Mouse (Mus musculus): ENCODE results near the gene Pold1. TPM values are rescaled to one million over a fixed set of nuclear protein-coding genes. Genes with fewer than 3 reads are reported as not detected.

Gene Pold1
- polyA plus RNA-seq (2012; rRNA removed), result 107 and 108 TPM in 2 replicates

GRCm38 (mm10) chr7:44548497-44549087, at the start of gene Pold1:
TSS of gene Pold1 (minus strand) at chr7:44548849.

GRCm38 (mm10) chr7:44590402-44591347, 42.0 kb upstream of the Pold1 start, which contains the start of gene Kcnc3:
TSS of gene Kcnc3 (plus strand) at chr7:44590664.

DNA sequence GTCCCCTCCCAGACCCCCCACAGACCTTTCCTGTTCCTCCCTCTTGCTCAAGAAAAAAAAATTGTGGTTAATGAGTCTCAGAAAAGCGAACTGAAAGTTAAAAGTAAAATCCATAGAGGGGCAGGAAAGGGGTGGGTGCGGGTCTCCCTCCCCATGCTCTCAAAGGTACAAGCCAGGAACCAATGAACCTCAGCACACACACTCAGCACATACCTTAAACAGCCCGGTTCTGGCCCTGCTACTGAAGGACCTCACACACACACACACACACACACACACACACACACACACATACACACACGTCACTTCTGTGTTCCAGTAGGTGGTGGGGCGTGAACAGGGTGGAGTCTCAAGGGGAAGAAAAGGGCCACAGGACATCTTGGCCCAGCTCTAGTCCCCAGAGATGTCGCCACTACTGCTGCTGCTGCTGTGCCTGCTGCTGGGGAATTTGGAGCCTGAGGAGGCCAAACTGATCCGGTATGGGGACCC, 23.6 kb upstream of the Pold1 start, which contains the start of gene Napsa:
Gene Napsa (plus strand): TSS at position 168 of the 489 bp plus-strand sequence.

DNA sequence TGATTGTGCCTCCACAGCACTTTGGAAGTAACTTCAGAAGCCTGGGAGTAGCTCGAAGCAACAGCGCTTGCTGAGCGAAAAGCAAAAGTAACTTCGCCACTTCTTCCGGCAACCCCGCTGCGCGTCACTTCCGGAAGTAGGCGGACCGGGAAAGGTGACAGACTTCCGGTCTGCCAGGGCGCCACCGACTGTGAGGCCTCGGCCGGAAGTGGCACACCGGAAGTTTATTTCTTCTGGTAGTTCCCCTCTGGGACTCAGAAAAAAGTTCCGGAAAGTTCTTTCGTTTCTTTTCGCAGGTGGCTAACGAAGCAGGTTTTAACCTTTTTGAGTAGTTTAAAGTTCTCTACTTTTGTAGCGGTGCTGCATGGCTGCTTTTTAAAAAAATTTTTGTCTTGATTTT, 5.2 kb upstream of the Pold1 start, which contains the start of gene Nr1h2:
Gene Nr1h2 (minus strand): TSS at position 126 of the 400 bp plus-strand sequence.

DNA sequence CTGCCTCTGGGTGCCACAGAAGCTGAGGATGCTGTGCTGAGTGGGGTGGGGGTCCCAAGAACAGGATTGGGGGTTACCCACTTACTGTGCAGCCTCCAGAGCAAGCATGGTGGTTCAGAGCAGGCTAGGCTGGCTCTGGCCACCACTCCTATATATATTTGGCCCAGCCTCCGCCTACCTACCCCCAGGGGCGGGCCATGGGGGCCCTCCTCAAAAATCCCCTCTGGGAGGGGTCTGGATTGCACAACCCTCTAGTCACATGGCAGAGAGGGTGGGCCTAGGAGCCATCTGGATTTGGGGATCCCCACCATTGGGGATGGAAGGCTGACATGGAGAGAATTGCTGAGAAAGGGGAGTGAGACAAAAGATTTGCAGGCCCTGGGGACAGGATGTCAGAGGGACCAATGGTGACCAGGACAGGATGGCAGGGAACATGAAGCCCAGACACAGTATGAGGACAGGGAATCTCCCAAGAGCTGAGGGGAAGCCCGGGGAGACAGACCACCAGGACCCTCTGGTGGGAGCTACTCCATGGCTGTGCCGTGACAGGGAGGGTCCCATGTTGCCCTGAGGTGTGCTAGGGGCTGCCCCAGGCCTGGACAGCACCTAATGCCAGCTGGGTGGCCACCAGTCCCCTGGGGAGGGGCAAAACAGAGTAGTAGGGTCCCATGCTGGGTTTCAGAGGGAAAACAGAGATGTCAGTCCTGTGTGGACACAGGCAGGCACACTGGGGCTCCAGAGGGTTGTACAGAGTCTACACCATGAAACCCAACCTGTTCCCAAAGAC, 16.5 kb downstream of the Pold1 start, which contains the start of gene Spib:
Gene Spib (minus strand): TSS at position 126 of the 787 bp plus-strand sequence.

DNA sequence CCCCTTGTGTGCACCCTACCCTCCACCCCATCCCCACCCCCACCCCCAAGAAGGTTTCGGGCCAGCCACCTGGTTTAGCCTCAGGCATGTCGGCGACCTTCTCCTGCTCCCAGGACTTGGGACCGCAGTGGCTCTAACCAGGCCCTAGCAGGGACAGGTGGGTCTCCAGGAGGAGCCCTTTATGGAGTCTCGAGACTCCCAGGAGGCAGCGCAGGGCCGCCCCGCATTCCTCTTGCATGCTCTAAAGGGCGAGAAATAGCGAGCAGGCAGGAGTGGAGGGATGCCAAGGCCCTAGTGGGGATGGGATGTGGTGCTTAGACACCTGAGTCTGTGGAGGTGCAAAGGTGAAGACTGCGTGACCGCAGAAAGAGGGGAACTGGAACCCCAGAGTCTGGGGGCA, 24.1 kb downstream of the Pold1 start, which contains the start of gene Mybpc2:
Gene Mybpc2 (minus strand): TSS at position 155 of the 400 bp plus-strand sequence.

DNA sequence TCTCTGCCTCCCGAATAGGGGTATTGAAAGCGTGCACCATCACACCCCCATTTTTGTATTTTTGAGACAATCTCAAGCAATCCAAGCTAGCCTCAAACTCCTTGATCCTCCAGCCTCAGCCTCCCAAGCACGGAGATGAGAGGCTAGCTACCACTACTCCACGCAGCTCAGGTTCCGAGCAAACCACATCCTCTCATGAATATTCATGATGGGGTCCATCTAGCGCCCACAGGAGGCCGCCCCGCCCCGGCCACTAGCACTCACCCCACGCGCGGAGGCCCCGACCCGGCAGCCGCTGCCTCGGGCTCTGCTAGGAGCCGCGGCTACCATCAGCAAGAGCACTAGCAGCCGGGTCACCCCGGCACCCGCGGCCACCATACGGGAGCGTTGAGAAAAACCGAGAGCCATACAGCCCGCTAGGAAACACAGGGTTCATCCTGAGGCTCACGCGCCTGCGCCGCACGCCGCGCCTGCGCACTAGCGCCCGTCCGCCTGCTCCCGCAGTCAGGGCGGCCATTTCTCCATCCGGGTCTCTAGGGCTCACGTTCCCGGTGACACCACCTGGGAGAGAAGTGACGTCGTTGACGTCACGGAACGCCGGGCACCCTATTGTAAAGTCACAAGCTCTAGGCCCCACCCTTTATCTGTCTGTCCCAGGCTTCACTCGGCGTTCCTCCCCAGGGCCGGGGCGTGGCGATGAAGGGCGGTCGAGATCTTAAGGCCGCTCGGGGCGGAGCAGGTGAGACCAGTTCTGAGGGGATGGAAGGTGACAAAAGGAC, 52.5 kb downstream of the Pold1 start, which contains the start of the genes Emc10 and Fam71e1:
Gene Emc10 (minus strand): TSS at position 538 of the 779 bp plus-strand sequence.
Gene Fam71e1 (plus strand): TSS at position 590 of the 779 bp plus-strand sequence.

Other genes with a start within 250 kb of the Pold1 start
- gene Clec11a, start 241.9 kb downstream of the Pold1 start, polyA plus RNA-seq (2012; rRNA removed), result 1.2 and 1.5 TPM in 2 replicates
- 7.0 and 8.0 TPM in 2 replicates for gene Shank1, start 238.6 kb downstream of the Pold1 start, polyA plus RNA-seq (2012; rRNA removed)
- 1.9 and 2.4 TPM in 2 replicates for gene Syt3, start 164.7 kb downstream of the Pold1 start, polyA plus RNA-seq (2012; rRNA removed)
- 2.5 and 6.3 TPM in 2 replicates for gene 1700008O03Rik, start 163.0 kb downstream of the Pold1 start, polyA plus RNA-seq (2012; rRNA removed)
- 62.6 and 90.8 TPM in 2 replicates for gene Lrrc4b, start 119.8 kb downstream of the Pold1 start, polyA plus RNA-seq (2012; rRNA removed)
- gene Aspdh, start 83.5 kb downstream of the Pold1 start, polyA plus RNA-seq (2012; rRNA removed), result 7.5 and 7.7 TPM in 2 replicates
- 91.6 and 95.2 TPM in 2 replicates for gene Josd2, start 80.9 kb downstream of the Pold1 start, polyA plus RNA-seq (2012; rRNA removed)
- gene Emc10, start 52.3 kb downstream of the Pold1 start, polyA plus RNA-seq (2012; rRNA removed), result 102 and 117 TPM in 2 replicates
- 28.7 and 40.6 TPM in 2 replicates for gene Fam71e1, start 52.3 kb downstream of the Pold1 start, polyA plus RNA-seq (2012; rRNA removed)
- gene Mybpc2, start 24.2 kb downstream of the Pold1 start, polyA plus RNA-seq (2012; rRNA removed), result 0.01 TPM in 1 of 2 replicates, not detected in the other
- 0.07 and 0.09 TPM in 2 replicates for gene Spib, start 16.8 kb downstream of the Pold1 start, polyA plus RNA-seq (2012; rRNA removed)
- 76.6 and 80.4 TPM in 2 replicates for gene Nr1h2, start 5.1 kb upstream of the Pold1 start, polyA plus RNA-seq (2012; rRNA removed)
- 0.13 and 0.20 TPM in 2 replicates for gene Napsa, start 23.5 kb upstream of the Pold1 start, polyA plus RNA-seq (2012; rRNA removed)
- gene Kcnc3, start 41.8 kb upstream of the Pold1 start, polyA plus RNA-seq (2012; rRNA removed), result 8.0 and 8.3 TPM in 2 replicates
- gene Myh14, start 122.0 kb upstream of the Pold1 start, polyA plus RNA-seq (2012; rRNA removed), result 1.2 TPM in 2 replicates
- gene Izumo2, start 159.9 kb upstream of the Pold1 start, polyA plus RNA-seq (2012; rRNA removed), result not detected in 2 replicates
- gene Vrk3, start 199.6 kb upstream of the Pold1 start, polyA plus RNA-seq (2012; rRNA removed), result 29.7 and 35.3 TPM in 2 replicates
- gene Zfp473, start 202.2 kb upstream of the Pold1 start, polyA plus RNA-seq (2012; rRNA removed), result 2.1 and 2.2 TPM in 2 replicates

Data from central nervous system, embryonic 11.5 days (tissue).